27 mouse cellular contexts compared by ENCODE assay signal in genomic region chr4:139521926-139522325, GRCm38 (mm10). TPM values are rescaled to one million over a fixed set of nuclear protein-coding genes. Genes with fewer than 3 reads are reported as not detected.
DNase-seq lines count a peak whose midpoint lies in the region; ATAC-seq lines count a peak whose summit lies in the region.
"Had no signal": no experiment of that assay in that cellular context is flagged by ENCODE, and none has a peak within 500 bp of the region (broad histone marks: within the 10 kb centered on the region; RNA-seq: fewer than 3 reads in every experiment).

No protein-coding gene starts in this region.

- WGBS in kidney, embryonic 14.5 days, result 91% methylated on average over 10 of the region's 10 CpGs

- no peak overlapping the region for H3K27ac ChIP-seq in kidney, embryonic 14.5 days (ENCODE audit: low read depth, low read length)
- H3K27ac ChIP-seq: embryonic facial prominence, embryonic 12.5 days; embryonic facial prominence, embryonic 15.5 days; forebrain, embryonic 13.5 days; heart, adult 2 months; heart, embryonic 10.5 days; hindbrain, embryonic 12.5 days; hindbrain, embryonic 15.5 days had no signal

- no peaks in the 10 kb centered on the region for H3K9me3 ChIP-seq in kidney, embryonic 14.5 days (ENCODE audit: control insufficient read depth, low read length)
- H3K9me3 ChIP-seq: embryonic facial prominence, embryonic 12.5 days; embryonic facial prominence, embryonic 15.5 days; forebrain, embryonic 13.5 days; G1E; heart, embryonic 10.5 days; hindbrain, embryonic 12.5 days; hindbrain, embryonic 15.5 days had no signal

- H3K27me3 ChIP-seq in kidney, embryonic 14.5 days (ENCODE audit: control insufficient read depth, insufficient read depth, low read length), result no peaks in the 10 kb centered on the region
- H3K27me3 ChIP-seq: embryonic facial prominence, embryonic 12.5 days; embryonic facial prominence, embryonic 15.5 days; forebrain, embryonic 13.5 days; hindbrain, embryonic 12.5 days; hindbrain, embryonic 15.5 days; Patski had no signal

- no peak overlapping the region for H3K4me3 ChIP-seq in kidney, embryonic 14.5 days (ENCODE audit: low read length)
- H3K4me3 ChIP-seq: embryonic facial prominence, embryonic 12.5 days; embryonic facial prominence, embryonic 15.5 days; erythroblast, embryonic 14.5 days; forebrain, embryonic 13.5 days; heart, adult 2 months; heart, embryonic 10.5 days; hindbrain, embryonic 12.5 days; hindbrain, embryonic 15.5 days had no signal

- no peaks in the 10 kb centered on the region for H3K36me3 ChIP-seq in kidney, embryonic 14.5 days (ENCODE audit: control insufficient read depth, insufficient read depth, low read length)
- H3K36me3 ChIP-seq: embryonic facial prominence, embryonic 12.5 days; embryonic facial prominence, embryonic 15.5 days; G1E; heart, embryonic 10.5 days; hindbrain, embryonic 12.5 days; hindbrain, embryonic 15.5 days had no signal

- no peaks in the 10 kb centered on the region for H3K4me1 ChIP-seq in kidney, embryonic 14.5 days (ENCODE audit: control insufficient read depth, insufficient read depth, low read length)
- H3K4me1 ChIP-seq: embryonic facial prominence, embryonic 15.5 days had no signal

- H3K9ac ChIP-seq in kidney, embryonic 14.5 days (ENCODE audit: low read depth, low read length), result no peak overlapping the region
- H3K9ac ChIP-seq: embryonic facial prominence, embryonic 12.5 days; embryonic facial prominence, embryonic 15.5 days; forebrain, embryonic 13.5 days; hindbrain, embryonic 12.5 days; hindbrain, embryonic 15.5 days had no signal

- ATAC-seq in kidney, embryonic 14.5 days (ENCODE audit: low FRiP score, low TSS enrichment), result 0 out of 2 replicates have a peak, but pooled peaks have one; percentile 24
- ATAC-seq in erythroblast, adult 5-6 weeks (replicated peaks; ENCODE audit: low FRiP score, poor library complexity, severe bottlenecking), result no peak
- ATAC-seq: forebrain, embryonic 13.5 days; forebrain, embryonic 16.5 days; Patski had no signal

- no peak for DNase-seq in kidney, postnatal 36 days
- DNase-seq in 3134 (ENCODE audit: extremely low read depth, insufficient read length, low spot score), result peak; percentile 34
- DNase-seq in urinary bladder, adult 2 months (ENCODE audit: low spot score), result peak; percentile 50
- DNase-seq in urinary bladder, postnatal 36 days (ENCODE audit: low spot score in 2 of 2), result peak; percentile 72 to 81
- no peak for DNase-seq in thymus, postnatal 10 days (ENCODE audit: low spot score in 2 of 2)
- DNase-seq: adrenal gland, adult 2 months; adrenal gland, postnatal 14 days; B cell, adult 2 months; cerebellum, adult 11 months; cerebellum, adult 2 months; cerebellum, adult 9-11 months; cerebellum, postnatal 25 days; gastrocnemius, postnatal 10 days; gastrocnemius, postnatal 36 days; heart, adult 2 months had no signal

- H3K4me2 ChIP-seq in kidney, embryonic 14.5 days (replicated peaks; ENCODE audit: low read depth, low read length), result no peak overlapping the region
- H3K4me2 ChIP-seq: embryonic facial prominence, embryonic 12.5 days; embryonic facial prominence, embryonic 15.5 days; forebrain, embryonic 13.5 days; hindbrain, embryonic 12.5 days; hindbrain, embryonic 15.5 days had no signal

RNA-seq across cellular contexts. Expression of gene Iffo2, which starts 8.4 kb away (rescaled TPM):
- polyA plus RNA-seq in kidney, embryonic 14.5 days (2014; fragmentation: Nextera tagmentation; extraction: Ambion mirVana), result 7.1 and 9.4 TPM in 2 replicates
- 7.7 and 9.8 TPM in 2 replicates for polyA plus RNA-seq in urinary bladder, adult 2 months (2012; rRNA removed)
- total RNA-seq in erythroblast, adult 5-6 weeks (2015; ENCODE audit: low replicate concordance), result not detected in 2 replicates
- 0.14 and 1.9 TPM in 2 replicates for total RNA-seq in erythroblast, adult 5-6 weeks (2017; ENCODE audit: low replicate concordance)
- polyA plus RNA-seq: erythroblast, embryonic 14.5 days had no signal

Comparison
In these comparisons a context has a peak if more than half of its experiments do, and no peak if none do; other contexts are left out.
1. DNase-seq: peak in 3134 (single experiment), urinary bladder, adult 2 months (single experiment) and urinary bladder, postnatal 36 days (2 of 2); none in kidney, postnatal 36 days (0 of 2) and thymus, postnatal 10 days (0 of 2).